Mouse (Mus musculus) hindbrain, embryonic 10.5 days (tissue): ENCODE results near the gene Vmn2r40. TPM values are rescaled to one million over a fixed set of nuclear protein-coding genes. Genes with fewer than 3 reads are reported as not detected.
"Not testable (repeated sequence)": the region's sequence is repeated elsewhere in the genome, so short reads cannot be mapped to it uniquely, and the experiment has no call there.

ENCODE experiments used
- DNase-seq: peaks from one replicate; pipeline ENCODE4 v3.0.0-alpha.2; 2017; ENCODE audit warnings: low spot score
- H3K27ac ChIP-seq: fragments of 300-500 bp; sonication (generic); 2 replicates; pipeline ENCODE4 v1.5.1; 2016; ENCODE audit warnings: mild to moderate bottlenecking, moderate library complexity
- H3K27me3 ChIP-seq: fragments of 300-500 bp; sonication (generic); 2 replicates; pipeline ENCODE4 v1.6.1; 2016; ENCODE audit warnings: mild to moderate bottlenecking; ENCODE audit not compliant: poor library complexity, insufficient read depth, severe bottlenecking
- H3K36me3 ChIP-seq: fragments of 300-500 bp; sonication (generic); 2 replicates; pipeline ENCODE4 v1.6.1; 2016; ENCODE audit warnings: mild to moderate bottlenecking, moderate library complexity
- H3K4me1 ChIP-seq: fragments of 300-500 bp; sonication (generic); replicated peaks from 2 replicates; pipeline ENCODE4 v1.6.1; 2016; ENCODE audit warnings: mild to moderate bottlenecking
- H3K4me3 ChIP-seq: fragments of 300-500 bp; sonication (generic); 2 replicates; pipeline ENCODE4 v1.5.1; 2016; ENCODE audit warnings: mild to moderate bottlenecking, moderate library complexity
- H3K9me3 ChIP-seq: fragments of 300-500 bp; sonication (generic); 2 replicates; pipeline ENCODE4 v1.6.1; 2016; ENCODE audit warnings: mild to moderate bottlenecking, moderate library complexity
- WGBS: fragments of 180-500 bp; shearing (Covaris S2); methylation state at CpG from one replicate; pipeline ENCODE4 v1.1.7; 2016; 5-methylcytosine and 5-hydroxymethylcytosine counted together
- polyA plus RNA-seq: library from polyadenylated mRNA; unstranded; fragments of >200 nt; fragmentation: Nextera tagmentation; extraction: Ambion mirVana; gene quantifications from 2 replicates; pipeline ENCODE4 v1.2.1, GENCODE M21; 2016

Gene Vmn2r40
- polyA plus RNA-seq = not detected in 2 replicates

GRCm38 (mm10) chr7:8931335-8931734 is at the start of gene Vmn2r40:
TSS of gene Vmn2r40 (minus strand) at chr7:8931435.
- H3K27me3 ChIP-seq, H3K9me3 ChIP-seq, H3K36me3 ChIP-seq, H3K4me1 ChIP-seq, H3K27ac ChIP-seq, DNase-seq, H3K4me3 ChIP-seq: not testable (repeated sequence)
- WGBS = no CpG with 5 or more reads among the region's 1 CpGs

Other genes with a start within 250 kb of the Vmn2r40 start
- not detected in 2 replicates for gene Vmn2r39, start 99.4 kb upstream of the Vmn2r40 start, polyA plus RNA-seq
- gene Vmn2r38, start 166.4 kb upstream of the Vmn2r40 start, polyA plus RNA-seq = not detected in 2 replicates